Mouse (Mus musculus): ENCODE measurements around the gene Srpk1. TPM values are rescaled to one million over a fixed set of nuclear protein-coding genes. Genes with fewer than 3 reads are reported as not detected.
A peak's percentile ranks its signal among the peaks of the same experiment; 100 is the strongest.
"Not testable (repeated sequence)": the region's sequence is repeated elsewhere in the genome, so short reads cannot be mapped to it uniquely, and the experiment has no call there.

Gene Srpk1
- total RNA-seq, 1 experiment from 2014 or later: 102 TPM

GRCm38 (mm10) chr17:28567541-28567940, 55.0 kb downstream of the Srpk1 start:
- ATAC-seq (ENCODE audit: extremely low read depth, insufficient number of reproducible peaks, low FRiP score, poor library complexity, severe bottlenecking): no peak

DNA sequence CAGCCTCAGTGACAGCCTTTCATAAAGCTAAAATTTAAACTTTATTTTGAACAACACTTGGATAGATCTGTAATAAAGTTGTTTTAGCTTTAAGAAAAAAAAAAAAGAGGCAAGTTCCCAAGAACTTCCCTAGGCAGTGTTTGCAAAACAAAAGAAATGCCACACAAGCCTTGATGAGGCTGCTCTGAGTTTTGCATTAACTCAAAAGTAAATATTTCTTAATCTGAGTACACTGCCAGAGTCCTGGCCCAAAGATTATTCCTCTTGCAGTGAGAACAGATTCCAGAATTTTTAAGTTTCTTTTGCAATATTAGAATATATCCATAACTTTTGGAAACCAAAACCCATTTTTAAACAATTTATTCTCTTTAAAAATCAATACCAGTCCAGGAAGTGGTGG, 57.3 kb downstream of the Srpk1 start:
- no peak for ATAC-seq (ENCODE audit: extremely low read depth, insufficient number of reproducible peaks, low FRiP score, poor library complexity, severe bottlenecking)

DNA sequence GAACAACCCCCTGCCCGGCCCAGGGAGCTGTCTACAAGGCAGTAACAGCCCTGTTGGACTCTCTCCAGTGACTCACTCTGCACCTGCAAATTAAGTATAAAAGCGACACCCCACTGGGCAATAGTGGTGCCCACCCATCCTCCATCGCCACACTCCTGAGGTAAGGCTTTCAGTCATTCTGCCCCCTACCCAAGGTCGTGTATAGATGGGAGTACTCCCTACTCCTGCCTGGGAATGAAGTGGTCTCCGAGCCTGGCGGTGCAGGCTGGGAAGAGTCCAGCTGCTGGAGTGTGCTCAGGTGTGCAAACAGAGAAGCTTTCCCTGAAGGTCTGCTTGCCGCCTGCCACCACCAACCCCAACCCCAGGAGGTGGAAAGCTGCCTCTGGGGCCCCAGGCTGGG, 60.9 kb downstream of the Srpk1 start:
- ATAC-seq (ENCODE audit: extremely low read depth, insufficient number of reproducible peaks, low FRiP score, poor library complexity, severe bottlenecking): 0 out of 2 replicates have a peak, but pooled peaks have one; percentile 3

DNA sequence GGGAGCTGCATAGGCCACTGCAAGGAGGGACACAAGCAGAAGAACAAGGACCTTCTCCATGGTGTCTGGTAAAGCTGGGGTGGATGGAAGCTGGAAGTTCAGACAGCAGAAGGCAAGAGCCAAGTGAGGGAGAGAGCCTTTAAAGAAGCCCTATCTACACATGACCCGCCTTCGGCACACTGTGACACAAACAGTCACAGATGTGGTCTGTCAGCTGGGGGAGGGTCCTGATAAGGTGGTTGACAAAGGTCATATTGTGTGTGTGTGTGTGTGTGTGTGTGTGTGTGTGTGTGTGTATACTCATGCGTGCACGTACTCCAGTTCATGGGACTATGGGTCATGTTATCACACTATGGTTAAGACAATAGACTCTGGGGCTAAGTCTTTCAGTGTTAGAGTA, 61.9 kb downstream of the Srpk1 start, which contains the start of gene Clps:
Gene Clps (minus strand): TSS at position 169 of the 400 bp plus-strand sequence.
- ATAC-seq (ENCODE audit: extremely low read depth, insufficient number of reproducible peaks, low FRiP score, poor library complexity, severe bottlenecking): no peak

- no peak for ATAC-seq (ENCODE audit: extremely low read depth, insufficient number of reproducible peaks, low FRiP score, poor library complexity, severe bottlenecking)
Measured at GRCm38 (mm10) chr17:28557772-28558171, 64.7 kb downstream of the Srpk1 start.

GRCm38 (mm10) chr17:28556635-28557396, 65.7 kb downstream of the Srpk1 start:
- ATAC-seq (ENCODE audit: extremely low read depth, insufficient number of reproducible peaks, low FRiP score, poor library complexity, severe bottlenecking): no peak

GRCm38 (mm10) chr17:28554021-28554420, 68.5 kb downstream of the Srpk1 start:
- ATAC-seq (ENCODE audit: extremely low read depth, insufficient number of reproducible peaks, low FRiP score, poor library complexity, severe bottlenecking): not testable (repeated sequence)

DNA sequence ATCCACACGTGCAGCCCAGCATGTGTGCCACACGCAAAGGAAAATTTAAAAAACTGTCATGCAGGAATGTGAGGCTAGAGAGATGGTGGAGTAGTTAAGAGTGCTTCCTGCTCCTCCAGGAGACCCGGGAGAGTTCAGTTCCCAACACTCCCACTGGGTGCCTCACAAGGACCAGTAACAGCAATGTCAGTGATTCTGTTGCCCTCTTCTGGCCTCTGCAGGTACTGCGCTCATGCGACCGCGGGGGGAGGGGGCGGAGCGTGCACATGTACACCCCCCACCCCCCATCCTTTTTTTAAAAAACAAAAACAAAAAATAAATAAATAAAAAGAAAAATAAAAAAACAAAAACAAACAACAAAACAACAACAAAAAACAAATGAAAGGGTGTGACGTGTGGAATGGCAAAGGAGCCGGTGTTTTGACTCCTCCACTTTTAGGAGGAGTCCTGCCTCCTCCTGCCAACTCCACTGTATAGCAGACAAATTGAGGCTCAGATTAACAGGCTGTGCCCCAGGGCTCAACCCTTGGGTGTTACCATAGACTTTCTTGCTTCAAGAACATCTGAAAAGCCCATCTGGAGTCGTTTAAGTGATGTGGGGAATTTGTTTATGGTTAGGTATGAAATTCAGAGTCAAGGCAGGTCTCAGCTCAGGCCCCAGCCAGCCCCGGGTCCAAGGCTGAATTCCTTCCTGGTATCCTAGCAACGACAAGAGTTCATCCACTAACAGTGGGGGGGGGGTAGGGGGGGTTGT, 69.3 kb downstream of the Srpk1 start:
- peak; percentile 53; the same call in 1 of the 2 replicates for ATAC-seq (ENCODE audit: extremely low read depth, insufficient number of reproducible peaks, low FRiP score, poor library complexity, severe bottlenecking)

GRCm38 (mm10) chr17:28549111-28549510, 73.4 kb downstream of the Srpk1 start, which contains the start of gene Clpsl2:
Clpsl2 (plus strand) TSS chr17:28549411.
- no peak for ATAC-seq (ENCODE audit: extremely low read depth, insufficient number of reproducible peaks, low FRiP score, poor library complexity, severe bottlenecking)

- no peak for ATAC-seq (ENCODE audit: extremely low read depth, insufficient number of reproducible peaks, low FRiP score, poor library complexity, severe bottlenecking)
Measured at GRCm38 (mm10) chr17:28548550-28548949, 74.0 kb downstream of the Srpk1 start.

GRCm38 (mm10) chr17:28546925-28547324, 75.6 kb downstream of the Srpk1 start:
- no peak for ATAC-seq (ENCODE audit: extremely low read depth, insufficient number of reproducible peaks, low FRiP score, poor library complexity, severe bottlenecking)

DNA sequence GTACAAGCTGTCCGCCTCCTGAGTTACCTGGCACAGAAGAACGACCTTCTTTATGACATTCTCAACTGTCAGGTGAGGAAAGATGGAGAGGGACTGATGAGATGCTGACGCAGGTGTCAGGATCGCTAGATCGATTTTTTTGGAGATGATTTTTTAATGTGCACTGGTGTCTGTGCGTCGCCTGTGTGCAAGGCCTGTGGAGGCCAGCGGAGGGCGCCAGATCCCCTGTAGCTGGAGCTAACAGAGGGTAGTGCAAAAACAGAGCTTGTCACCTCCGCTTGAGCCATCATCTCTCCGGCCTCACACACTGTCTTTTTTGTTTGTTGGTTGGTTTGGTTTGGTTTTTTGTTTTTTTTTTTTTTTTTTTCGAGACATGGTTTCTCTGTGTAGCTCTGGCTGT, 84.6 kb downstream of the Srpk1 start:
- no peak for ATAC-seq (ENCODE audit: extremely low read depth, insufficient number of reproducible peaks, low FRiP score, poor library complexity, severe bottlenecking)

Other genes starting within 250 kb of the Srpk1 start
- gene Fkbp5, start 105.2 kb downstream of the Srpk1 start, total RNA-seq (2017): 18.0 and 19.4 TPM in 2 replicates
- 0.61 TPM in 1 of 2 replicates, not detected in the other for gene Armc12, start 91.9 kb downstream of the Srpk1 start, total RNA-seq (2017)
- not detected in 2 replicates for gene Clpsl2, start 73.3 kb downstream of the Srpk1 start, total RNA-seq (2017)
- not detected in 2 replicates for gene Clps, start 61.9 kb downstream of the Srpk1 start, total RNA-seq (2017)
- gene Lhfpl5, start 47.1 kb downstream of the Srpk1 start, total RNA-seq (2017): not detected in 2 replicates
- gene Slc26a8, start 67.5 kb upstream of the Srpk1 start, total RNA-seq (2017): 2.0 and 2.8 TPM in 2 replicates
- 197 and 202 TPM in 2 replicates for gene Mapk14, start 68.6 kb upstream of the Srpk1 start, total RNA-seq (2017)
- 18.3 and 18.7 TPM in 2 replicates for gene AC170998.1, start 103.4 kb upstream of the Srpk1 start, total RNA-seq (2017)
- 21.1 and 22.0 TPM in 2 replicates for gene Mapk13, start 146.6 kb upstream of the Srpk1 start, total RNA-seq (2017)
- gene Brpf3, start 178.4 kb upstream of the Srpk1 start, total RNA-seq (2017): 14.2 and 20.8 TPM in 2 replicates
- gene Pnpla1, start 235.7 kb upstream of the Srpk1 start, total RNA-seq (2017): 0.25 TPM in 1 of 2 replicates, not detected in the other